Mouse (Mus musculus): ENCODE data around the gene Mprip. TPM values are rescaled to one million over a fixed set of nuclear protein-coding genes. Genes with fewer than 3 reads are reported as not detected.
"Not testable (repeated sequence)": the region's sequence is repeated elsewhere in the genome, so short reads cannot be mapped to it uniquely, and the experiment has no call there.

Gene Mprip
- polyA plus RNA-seq, 1 experiment = 246 TPM

GRCm38 (mm10) chr11:59715424-59715840, 54.3 kb downstream of the Mprip start:
- no peak for TF ChIP-seq POLR2A (IDR thresholded peaks at IDR 0.05; ENCODE audit: control insufficient read depth, low read depth, low read length)
- no peak for TF ChIP-seq CTCF (IDR thresholded peaks at IDR 0.05; ENCODE audit: control insufficient read depth, insufficient read depth, insufficient replicate concordance, low read depth, low read length)
- no peak overlapping the region for H3K4me3 ChIP-seq (ENCODE audit: control insufficient read depth, low read depth, low read length)
- no peaks in the 10 kb centered on the region for H3K36me3 ChIP-seq (ENCODE audit: control insufficient read depth, insufficient read depth, low read length)
- no peaks in the 10 kb centered on the region for H3K27me3 ChIP-seq (ENCODE audit: control insufficient read depth, insufficient read depth, low read length)
- H3K27ac ChIP-seq (ENCODE audit: control insufficient read depth, insufficient read depth, low read depth, low read length) = no peak overlapping the region
- H3K4me1 ChIP-seq (ENCODE audit: control insufficient read depth, insufficient read depth, low read length) = no peaks in the 10 kb centered on the region

GRCm38 (mm10) chr11:59717801-59718291, 56.7 kb downstream of the Mprip start:
- Histone ChIP-seq H3K4me3 (ENCODE audit: control insufficient read depth, low read depth, low read length) (no peak overlapping the region), H3K4me1 (ENCODE audit: control insufficient read depth, insufficient read depth, low read length) (no peaks in the 10 kb centered on the region), H3K36me3 (ENCODE audit: control insufficient read depth, insufficient read depth, low read length) (no peaks in the 10 kb centered on the region), H3K27ac (ENCODE audit: control insufficient read depth, insufficient read depth, low read depth, low read length) (no peak overlapping the region), H3K27me3 (ENCODE audit: control insufficient read depth, insufficient read depth, low read length) (no peaks in the 10 kb centered on the region)
- TF ChIP-seq POLR2A (IDR thresholded peaks at IDR 0.05; ENCODE audit: control insufficient read depth, low read depth, low read length) = no peak
- TF ChIP-seq CTCF (IDR thresholded peaks at IDR 0.05; ENCODE audit: control insufficient read depth, insufficient read depth, insufficient replicate concordance, low read depth, low read length) = no peak

GRCm38 (mm10) chr11:59719185-59719584, 58.1 kb downstream of the Mprip start:
- H3K4me1 ChIP-seq (ENCODE audit: control insufficient read depth, insufficient read depth, low read length) = no peaks in the 10 kb centered on the region
- no peak overlapping the region for H3K4me3 ChIP-seq (ENCODE audit: control insufficient read depth, low read depth, low read length)
- H3K27ac ChIP-seq (ENCODE audit: control insufficient read depth, insufficient read depth, low read depth, low read length) = no peak overlapping the region
- H3K36me3 ChIP-seq (ENCODE audit: control insufficient read depth, insufficient read depth, low read length) = no peaks in the 10 kb centered on the region
- no peaks in the 10 kb centered on the region for H3K27me3 ChIP-seq (ENCODE audit: control insufficient read depth, insufficient read depth, low read length)
- TF ChIP-seq POLR2A (IDR thresholded peaks at IDR 0.05; ENCODE audit: control insufficient read depth, low read depth, low read length) (no peak), CTCF (IDR thresholded peaks at IDR 0.05; ENCODE audit: control insufficient read depth, insufficient read depth, insufficient replicate concordance, low read depth, low read length) (no peak)

GRCm38 (mm10) chr11:59721385-59721784, 60.3 kb downstream of the Mprip start:
- Histone ChIP-seq H3K27ac (ENCODE audit: control insufficient read depth, insufficient read depth, low read depth, low read length) (no peak overlapping the region), H3K36me3 (ENCODE audit: control insufficient read depth, insufficient read depth, low read length) (no peaks in the 10 kb centered on the region), H3K4me1 (ENCODE audit: control insufficient read depth, insufficient read depth, low read length) (no peaks in the 10 kb centered on the region), H3K4me3 (ENCODE audit: control insufficient read depth, low read depth, low read length) (no peak overlapping the region), H3K27me3 (ENCODE audit: control insufficient read depth, insufficient read depth, low read length) (no peaks in the 10 kb centered on the region)
- TF ChIP-seq POLR2A (IDR thresholded peaks at IDR 0.05; ENCODE audit: control insufficient read depth, low read depth, low read length) (no peak), CTCF (IDR thresholded peaks at IDR 0.05; ENCODE audit: control insufficient read depth, insufficient read depth, insufficient replicate concordance, low read depth, low read length) (no peak)

- TF ChIP-seq POLR2A (IDR thresholded peaks at IDR 0.05; ENCODE audit: control insufficient read depth, low read depth, low read length) (no peak), CTCF (IDR thresholded peaks at IDR 0.05; ENCODE audit: control insufficient read depth, insufficient read depth, insufficient replicate concordance, low read depth, low read length) (no peak)
- Histone ChIP-seq H3K27ac (ENCODE audit: control insufficient read depth, insufficient read depth, low read depth, low read length) (no peak overlapping the region), H3K4me1 (ENCODE audit: control insufficient read depth, insufficient read depth, low read length) (peaks cover 2% of the 10 kb centered on the region; the same call in 1 of the 2 replicates)
Measured at GRCm38 (mm10) chr11:59727204-59727603, 66.1 kb downstream of the Mprip start.

GRCm38 (mm10) chr11:59731821-59732220, 70.7 kb downstream of the Mprip start:
- Histone ChIP-seq H3K27me3 (ENCODE audit: control insufficient read depth, insufficient read depth, low read length) (no peaks in the 10 kb centered on the region), H3K4me3 (ENCODE audit: control insufficient read depth, low read depth, low read length) (no peak overlapping the region), H3K4me1 (ENCODE audit: control insufficient read depth, insufficient read depth, low read length) (peaks cover 2% of the 10 kb centered on the region; the same call in 1 of the 2 replicates), H3K36me3 (ENCODE audit: control insufficient read depth, insufficient read depth, low read length) (peaks cover 9% of the 10 kb centered on the region), H3K27ac (ENCODE audit: control insufficient read depth, insufficient read depth, low read depth, low read length) (peak overlapping the region; percentile 75)
- TF ChIP-seq POLR2A (IDR thresholded peaks at IDR 0.05; ENCODE audit: control insufficient read depth, low read depth, low read length) (no peak), CTCF (IDR thresholded peaks at IDR 0.05; ENCODE audit: control insufficient read depth, insufficient read depth, insufficient replicate concordance, low read depth, low read length) (no peak)

More at GRCm38 (mm10) chr11:59727204-59727603, 66.1 kb downstream of the Mprip start:
- Histone ChIP-seq H3K4me3 (ENCODE audit: control insufficient read depth, low read depth, low read length) (no peak overlapping the region), H3K27me3 (ENCODE audit: control insufficient read depth, insufficient read depth, low read length) (no peaks in the 10 kb centered on the region), H3K36me3 (ENCODE audit: control insufficient read depth, insufficient read depth, low read length) (peaks cover 2% of the 10 kb centered on the region)

- no peaks in the 10 kb centered on the region for H3K27me3 ChIP-seq (ENCODE audit: control insufficient read depth, insufficient read depth, low read length)
- peak overlapping the region; percentile 75 for H3K27ac ChIP-seq (ENCODE audit: control insufficient read depth, insufficient read depth, low read depth, low read length)
- H3K36me3 ChIP-seq (ENCODE audit: control insufficient read depth, insufficient read depth, low read length) = peaks cover 10% of the 10 kb centered on the region
- H3K4me1 ChIP-seq (ENCODE audit: control insufficient read depth, insufficient read depth, low read length) = peaks cover 2% of the 10 kb centered on the region; the same call in 1 of the 2 replicates
- TF ChIP-seq CTCF (IDR thresholded peaks at IDR 0.05; ENCODE audit: control insufficient read depth, insufficient read depth, insufficient replicate concordance, low read depth, low read length) (no peak), POLR2A (IDR thresholded peaks at IDR 0.05; ENCODE audit: control insufficient read depth, low read depth, low read length) (no peak)
- peak overlapping the region; percentile 3 for H3K4me3 ChIP-seq (ENCODE audit: control insufficient read depth, low read depth, low read length)
Measured at GRCm38 (mm10) chr11:59732407-59733066, 71.4 kb downstream of the Mprip start.

- not testable (repeated sequence) for H3K4me3 ChIP-seq (ENCODE audit: control insufficient read depth, low read depth, low read length); H3K36me3 ChIP-seq (ENCODE audit: control insufficient read depth, insufficient read depth, low read length); H3K27ac ChIP-seq (ENCODE audit: control insufficient read depth, insufficient read depth, low read depth, low read length); H3K27me3 ChIP-seq (ENCODE audit: control insufficient read depth, insufficient read depth, low read length); H3K4me1 ChIP-seq (ENCODE audit: control insufficient read depth, insufficient read depth, low read length)
Measured at GRCm38 (mm10) chr11:59733600-59733999, 72.5 kb downstream of the Mprip start.
